Mouse (Mus musculus) neural tube, embryonic 11.5 days (tissue): ENCODE measurements around the gene Gbf1. TPM values are rescaled to one million over a fixed set of nuclear protein-coding genes. Genes with fewer than 3 reads are reported as not detected.

ENCODE experiments used
- ATAC-seq: fragments of 200-750 bp; cut with Nextera tagmentation; 2 replicates; pipeline ENCODE4 v1.8.0; 2017; ENCODE audit warnings: moderate number of reproducible peaks, mild to moderate bottlenecking, moderate TSS enrichment, moderate library complexity; ENCODE audit not compliant: insufficient read depth, low FRiP score, low TSS enrichment
- DNase-seq: peaks from one replicate; pipeline ENCODE4 v3.0.0-alpha.2; 2015; ENCODE audit warnings: low spot score
- H3K27ac ChIP-seq: fragments of 300-500 bp; sonication (generic); 2 replicates; pipeline ENCODE4 v1.5.1; 2014; ENCODE audit warnings: low read depth, mild to moderate bottlenecking, low read length
- H3K27me3 ChIP-seq: fragments of 300-500 bp; sonication (generic); 2 replicates; pipeline ENCODE4 v1.6.1; 2014; ENCODE audit warnings: mild to moderate bottlenecking, low read length, mixed read lengths; ENCODE audit not compliant: control insufficient read depth, insufficient read depth
- H3K36me3 ChIP-seq: fragments of 300-500 bp; sonication (generic); 2 replicates; pipeline ENCODE4 v1.6.1; 2014; ENCODE audit warnings: mild to moderate bottlenecking, low read length, moderate library complexity, mixed read lengths; ENCODE audit not compliant: control insufficient read depth, insufficient read depth
- H3K4me1 ChIP-seq: fragments of 300-500 bp; sonication (generic); 2 replicates; pipeline ENCODE4 v1.6.1; 2014; ENCODE audit warnings: low read length, mixed read lengths; ENCODE audit not compliant: control insufficient read depth, insufficient read depth
- H3K4me2 ChIP-seq: fragments of 300-500 bp; sonication (generic); 2 replicates; pipeline ENCODE4 v1.6.1; 2014; ENCODE audit warnings: low read depth, mild to moderate bottlenecking, moderate library complexity
- H3K4me3 ChIP-seq: fragments of 300-500 bp; sonication (generic); 2 replicates; pipeline ENCODE4 v1.5.1; 2014; ENCODE audit warnings: low read depth, low read length
- H3K9ac ChIP-seq: fragments of 300-500 bp; sonication (generic); 2 replicates; pipeline ENCODE4 v1.6.1; 2014; ENCODE audit warnings: mild to moderate bottlenecking, low read length
- H3K9me3 ChIP-seq: fragments of 300-500 bp; sonication (generic); 2 replicates; pipeline ENCODE4 v1.6.1; 2016; ENCODE audit warnings: low read length; ENCODE audit not compliant: control insufficient read depth
- WGBS: fragments of 180-500 bp; shearing (Covaris S2); extraction: QIAGEN DNeasy Blood & Tissue Kit; methylation state at CpG from one replicate; pipeline ENCODE4 v1.1.7; 2014; 5-methylcytosine and 5-hydroxymethylcytosine counted together
- polyA plus RNA-seq: library from polyadenylated mRNA; unstranded; fragments of >200 nt; fragmentation: Nextera tagmentation; extraction: Ambion mirVana; gene quantifications from 2 replicates; pipeline ENCODE4 v1.2.1, GENCODE M21; 2014

The Gbf1 gene
- 43.3 and 52.0 TPM in 2 replicates for polyA plus RNA-seq

- Histone ChIP-seq H3K27me3 (peaks cover 31% of the 10 kb centered on the region), H3K9me3 (no peaks in the 10 kb centered on the region), H3K4me3 (peak within 1 kb of the TSS; percentile 83), H3K27ac (no peak within 1 kb of the TSS), H3K4me2 (peak within 1 kb of the TSS; percentile 78), H3K36me3 (no peaks in the 10 kb centered on the region), H3K9ac (peak within 1 kb of the TSS; percentile 70), H3K4me1 (peaks cover 11% of the 10 kb centered on the region; the same call in 1 of the 2 replicates)
- 0% methylated on average over 37 of the region's 37 CpGs for WGBS
- DNase-seq, result peak; percentile 93
- ATAC-seq, result peak; percentile 98
Observed at GRCm38 (mm10) chr19:46152127-46152803, at the start of gene Gbf1. Gbf1 (plus strand) TSS chr19:46152509.

- WGBS, result 88% methylated on average over 5 of the region's 6 CpGs
- H3K4me1 ChIP-seq, result no peaks in the 10 kb centered on the region
- no peak overlapping the region for H3K4me3 ChIP-seq
- ATAC-seq (no peak), DNase-seq (no peak)
- H3K9ac ChIP-seq, result no peak overlapping the region
- no peaks in the 10 kb centered on the region for H3K27me3 ChIP-seq
- H3K27ac ChIP-seq, result no peak overlapping the region
- H3K9me3 ChIP-seq, result no peaks in the 10 kb centered on the region
- no peaks in the 10 kb centered on the region for H3K36me3 ChIP-seq
- no peak overlapping the region for H3K4me2 ChIP-seq
Observed at GRCm38 (mm10) chr19:46103437-46104186, 48.7 kb upstream of the Gbf1 start.

- Histone ChIP-seq H3K27me3 (no peaks in the 10 kb centered on the region), H3K4me1 (no peaks in the 10 kb centered on the region), H3K9ac (no peak overlapping the region), H3K4me2 (no peak overlapping the region), H3K27ac (no peak overlapping the region), H3K9me3 (no peaks in the 10 kb centered on the region), H3K4me3 (no peak overlapping the region), H3K36me3 (no peaks in the 10 kb centered on the region)
- 69% methylated on average over 2 of the region's 2 CpGs for WGBS
- ATAC-seq (no peak), DNase-seq (no peak)
Observed at GRCm38 (mm10) chr19:46104187-46104557, 48.1 kb upstream of the Gbf1 start.

- Histone ChIP-seq H3K4me1 (no peaks in the 10 kb centered on the region), H3K36me3 (no peaks in the 10 kb centered on the region), H3K27ac (no peak overlapping the region), H3K9ac (no peak overlapping the region), H3K4me3 (no peak overlapping the region), H3K9me3 (no peaks in the 10 kb centered on the region), H3K27me3 (no peaks in the 10 kb centered on the region), H3K4me2 (no peak overlapping the region)
- no peak for ATAC-seq
- no peak for DNase-seq
- 83% methylated on average over 2 of the region's 2 CpGs for WGBS
Observed at GRCm38 (mm10) chr19:46110214-46110613, 42.1 kb upstream of the Gbf1 start.

- Histone ChIP-seq H3K4me1 (no peaks in the 10 kb centered on the region), H3K9ac (no peak overlapping the region), H3K4me3 (no peak overlapping the region), H3K9me3 (no peaks in the 10 kb centered on the region), H3K27ac (no peak overlapping the region), H3K4me2 (no peak overlapping the region), H3K36me3 (no peaks in the 10 kb centered on the region), H3K27me3 (no peaks in the 10 kb centered on the region)
- ATAC-seq, result no peak
- 85% methylated on average over 5 of the region's 5 CpGs for WGBS
- DNase-seq, result no peak
Observed at GRCm38 (mm10) chr19:46110781-46111180, 41.5 kb upstream of the Gbf1 start.

GRCm38 (mm10) chr19:46114617-46115016 is 37.7 kb upstream of the Gbf1 start:
- ATAC-seq (no peak), DNase-seq (no peak)
- Histone ChIP-seq H3K4me1 (no peaks in the 10 kb centered on the region), H3K9me3 (no peaks in the 10 kb centered on the region), H3K4me2 (no peak overlapping the region), H3K9ac (no peak overlapping the region), H3K27ac (no peak overlapping the region), H3K4me3 (no peak overlapping the region), H3K27me3 (no peaks in the 10 kb centered on the region), H3K36me3 (no peaks in the 10 kb centered on the region)
- 63% methylated on average over 4 of the region's 4 CpGs for WGBS

GRCm38 (mm10) chr19:46119458-46119857 is 32.9 kb upstream of the Gbf1 start:
- H3K27me3 ChIP-seq, result no peaks in the 10 kb centered on the region
- no peaks in the 10 kb centered on the region for H3K36me3 ChIP-seq
- no peak overlapping the region for H3K27ac ChIP-seq
- no peak overlapping the region for H3K4me2 ChIP-seq
- no peak overlapping the region for H3K9ac ChIP-seq
- DNase-seq (no peak), ATAC-seq (no peak)
- no peaks in the 10 kb centered on the region for H3K9me3 ChIP-seq
- 90% methylated on average over 3 of the region's 3 CpGs for whole genome bisulfite sequencing
- H3K4me1 ChIP-seq, result no peaks in the 10 kb centered on the region
- no peak overlapping the region for H3K4me3 ChIP-seq

- no peak overlapping the region for H3K27ac ChIP-seq
- no peaks in the 10 kb centered on the region for H3K36me3 ChIP-seq
- no peak for DNase-seq
- no peak overlapping the region for H3K4me3 ChIP-seq
- no peaks in the 10 kb centered on the region for H3K9me3 ChIP-seq
- no peaks in the 10 kb centered on the region for H3K27me3 ChIP-seq
- ATAC-seq, result no peak
- WGBS, result 75% methylated on average over 6 of the region's 6 CpGs
- H3K9ac ChIP-seq, result no peak overlapping the region
- H3K4me2 ChIP-seq, result no peak overlapping the region
- H3K4me1 ChIP-seq, result no peaks in the 10 kb centered on the region
Observed at GRCm38 (mm10) chr19:46120872-46121271, 31.4 kb upstream of the Gbf1 start.

GRCm38 (mm10) chr19:46123876-46124275 is 28.4 kb upstream of the Gbf1 start:
- 83% methylated on average over 3 of the region's 3 CpGs for WGBS
- H3K27me3 ChIP-seq, result no peaks in the 10 kb centered on the region
- H3K36me3 ChIP-seq, result no peaks in the 10 kb centered on the region
- no peak overlapping the region for H3K9ac ChIP-seq
- ATAC-seq (no peak), DNase-seq (no peak)
- H3K9me3 ChIP-seq, result no peaks in the 10 kb centered on the region
- no peak overlapping the region for H3K27ac ChIP-seq
- no peak overlapping the region for H3K4me3 ChIP-seq
- no peak overlapping the region for H3K4me2 ChIP-seq
- H3K4me1 ChIP-seq, result no peaks in the 10 kb centered on the region
